Mouse (Mus musculus) monocyte, adult 2 months (primary cell): ENCODE measurements around the gene Dcaf6.

Experiments used
- DNase-seq, 2 experiments: peaks; one replicate each; pipeline ENCODE4 v3.0.0; 2022; ENCODE audit warnings: low spot score in 2 of 2, low read depth in 1 of 2

Gene Dcaf6

DNA sequence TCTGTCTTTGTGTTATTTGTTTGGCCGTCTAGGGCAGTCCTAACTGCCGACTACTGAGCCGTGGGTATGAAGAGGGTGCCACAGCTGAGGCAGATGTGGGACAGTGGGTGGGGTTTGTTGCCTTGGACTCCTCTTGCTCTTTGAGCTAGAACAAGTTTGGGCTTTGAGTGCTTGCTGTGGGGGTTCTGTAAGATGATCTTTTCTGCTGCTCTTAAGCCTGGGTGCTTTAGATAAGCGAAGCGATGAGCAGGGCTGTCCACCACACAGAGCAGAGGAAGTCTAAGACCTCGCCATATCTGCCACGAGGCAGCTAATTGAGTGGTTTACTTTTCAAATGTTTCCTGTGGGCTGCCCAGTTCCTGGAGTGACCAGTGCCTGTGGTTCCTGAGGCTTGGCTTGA lies 137.3 kb downstream of the Dcaf6 start:
- DNase-seq: no peak

DNA sequence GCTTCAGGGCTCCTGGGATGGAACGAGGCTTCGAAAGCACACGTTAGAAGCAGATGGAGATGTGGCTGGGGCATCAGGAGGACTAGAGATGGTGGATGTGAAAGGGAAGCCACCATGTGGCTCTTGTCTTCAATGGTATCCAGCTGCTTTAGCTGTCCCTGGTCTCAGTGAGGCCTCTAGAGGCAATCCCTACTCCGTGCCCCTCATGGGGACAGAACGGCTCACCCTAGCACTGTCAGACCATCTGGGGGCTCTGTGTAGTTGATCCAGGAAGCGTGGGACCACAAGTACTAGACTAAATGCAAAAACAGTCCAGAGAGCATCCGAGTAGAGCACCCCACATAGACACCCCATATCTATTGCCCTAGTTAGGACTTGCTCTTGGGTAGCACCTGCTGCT lies 138.4 kb downstream of the Dcaf6 start:
- no peak for DNase-seq

DNA sequence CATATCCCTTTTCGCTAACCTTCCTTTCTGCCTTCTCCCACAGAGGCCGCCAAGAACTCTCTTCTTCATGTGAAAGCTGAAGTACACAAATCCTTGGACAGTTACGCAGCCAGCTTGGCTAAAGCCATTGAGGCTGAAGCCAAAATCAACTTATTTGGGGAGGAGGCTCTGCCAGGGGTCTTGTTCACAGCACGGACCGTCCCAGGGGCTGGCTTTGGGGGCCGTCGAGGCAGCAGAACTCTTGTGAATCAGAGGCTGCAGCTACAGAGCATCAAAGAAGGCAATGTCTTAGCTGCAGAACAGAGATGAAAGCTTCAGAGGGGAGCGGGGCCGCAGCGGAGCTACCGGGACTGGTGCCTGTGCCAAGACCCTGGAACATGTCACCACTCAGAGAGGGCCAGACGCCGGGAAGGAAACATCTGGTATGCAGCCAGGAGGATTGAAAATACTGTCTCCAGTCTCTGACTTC lies 138.8 kb downstream of the Dcaf6 start:
- DNase-seq: no peak

DNA sequence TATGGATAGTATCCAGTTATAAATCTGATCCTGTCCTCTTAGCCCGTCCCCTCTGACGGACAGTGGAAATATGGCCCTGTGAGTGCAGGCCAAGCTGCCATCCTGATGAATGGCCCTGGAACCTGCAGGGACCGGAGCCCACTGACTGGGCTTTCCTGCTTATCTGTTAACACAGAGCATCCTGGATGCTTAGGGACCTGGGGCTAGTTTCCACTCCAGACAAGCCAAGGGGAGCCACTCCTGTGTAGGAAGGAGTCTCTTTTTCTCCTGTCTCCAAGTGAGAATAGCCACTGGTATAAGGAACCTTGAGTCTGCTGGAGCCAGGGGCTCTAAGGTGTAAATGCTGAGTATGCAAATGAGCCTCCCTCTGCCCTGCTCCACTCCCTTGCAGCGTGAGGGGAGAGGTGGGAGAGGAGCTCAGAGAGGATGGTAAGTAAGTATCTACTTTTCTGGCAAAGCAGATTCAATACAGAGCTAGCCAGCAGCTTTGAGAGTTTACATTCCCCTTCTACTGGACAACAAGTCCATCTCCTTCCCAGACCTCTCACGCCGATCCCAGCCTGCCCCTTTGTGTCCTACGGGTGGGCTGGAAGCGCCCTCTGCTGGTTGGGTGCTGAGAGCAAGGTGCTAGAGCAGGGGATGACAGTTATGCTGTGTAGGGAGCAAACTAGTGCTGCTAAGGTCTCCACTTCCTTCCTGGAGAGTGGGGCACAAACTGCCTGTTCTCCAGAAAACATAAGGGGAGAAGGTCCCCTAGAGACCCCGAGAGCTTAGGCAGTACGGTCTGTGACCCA lies 139.9 kb downstream of the Dcaf6 start:
- DNase-seq: no peak

DNA sequence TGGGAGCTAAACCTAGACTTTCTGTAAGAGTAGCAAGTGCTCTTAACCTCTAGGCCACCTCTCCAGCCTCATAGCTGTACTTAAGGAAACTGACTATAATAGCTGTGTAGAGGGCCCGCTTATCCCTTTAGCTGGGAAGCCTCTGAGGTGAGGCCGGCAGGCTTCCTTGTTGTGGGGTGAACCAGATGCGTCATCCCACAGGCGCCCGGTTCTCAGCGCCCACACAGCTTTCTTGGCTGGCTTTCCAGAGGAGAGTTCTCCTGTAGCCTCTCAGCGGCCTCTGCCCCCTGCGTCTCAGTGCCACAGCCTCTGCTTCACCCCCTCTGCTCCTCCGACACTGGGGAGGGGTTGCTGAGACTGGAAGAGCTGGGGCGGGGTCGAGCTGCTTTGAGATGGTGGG lies 143.9 kb downstream of the Dcaf6 start:
- no peak for DNase-seq

DNA sequence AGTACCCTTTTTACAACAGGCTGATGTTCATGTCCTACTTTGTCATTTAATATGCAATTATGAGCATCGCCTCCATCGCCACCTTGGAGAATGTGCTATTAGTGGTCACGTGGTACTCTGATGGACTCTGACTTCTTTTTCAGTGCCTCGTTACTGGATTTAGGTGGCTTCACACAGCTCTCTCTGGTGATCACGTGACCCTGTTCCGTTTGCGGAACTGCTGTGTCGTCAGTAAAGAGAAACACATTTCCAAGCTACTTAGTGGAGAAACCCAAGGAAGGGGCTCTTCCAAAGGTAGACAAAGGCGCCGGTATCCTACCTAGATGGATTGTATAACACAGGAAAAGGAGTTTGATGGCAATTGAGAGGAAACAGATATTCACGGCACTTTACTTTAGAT lies 152.1 kb downstream of the Dcaf6 start:
- no peak for DNase-seq

DNA sequence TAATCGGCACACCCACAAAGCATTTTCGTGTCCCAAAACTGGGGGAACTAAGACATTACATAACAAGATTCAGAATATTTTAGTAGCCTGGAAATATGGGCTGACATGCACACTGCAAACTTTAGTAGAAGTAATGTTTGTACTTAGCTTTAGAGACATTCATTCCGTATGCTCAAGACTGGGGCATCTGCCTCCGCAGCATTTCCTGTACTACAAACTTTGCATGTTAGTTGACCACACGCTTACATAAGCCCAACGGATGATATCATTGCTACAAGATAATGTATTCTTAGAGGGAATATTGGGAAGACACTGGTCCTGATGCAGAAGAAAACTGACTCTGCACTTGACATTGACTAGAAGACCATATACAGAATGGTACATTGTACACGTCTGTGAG lies 155.9 kb downstream of the Dcaf6 start:
- no peak for DNase-seq

DNA sequence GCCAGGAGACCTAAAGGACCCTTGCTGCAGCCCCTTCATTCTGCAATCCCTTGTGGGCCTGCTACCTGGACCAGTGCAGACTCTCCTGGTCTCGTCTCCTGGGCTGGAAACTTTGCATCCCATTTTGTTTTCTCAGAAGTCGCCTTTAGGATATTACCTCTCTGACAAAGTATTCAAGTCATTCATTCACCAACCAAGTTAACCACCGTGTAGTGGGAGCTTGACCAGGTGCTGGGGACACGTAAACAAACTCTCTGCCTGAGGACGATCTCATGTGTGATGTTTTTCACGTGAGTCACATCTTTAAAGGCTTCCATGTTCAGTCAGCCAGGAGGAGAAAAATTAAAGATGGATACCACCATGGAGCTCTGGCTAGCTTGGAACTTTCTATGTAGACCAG lies 157.1 kb downstream of the Dcaf6 start:
- no peak for DNase-seq

DNA sequence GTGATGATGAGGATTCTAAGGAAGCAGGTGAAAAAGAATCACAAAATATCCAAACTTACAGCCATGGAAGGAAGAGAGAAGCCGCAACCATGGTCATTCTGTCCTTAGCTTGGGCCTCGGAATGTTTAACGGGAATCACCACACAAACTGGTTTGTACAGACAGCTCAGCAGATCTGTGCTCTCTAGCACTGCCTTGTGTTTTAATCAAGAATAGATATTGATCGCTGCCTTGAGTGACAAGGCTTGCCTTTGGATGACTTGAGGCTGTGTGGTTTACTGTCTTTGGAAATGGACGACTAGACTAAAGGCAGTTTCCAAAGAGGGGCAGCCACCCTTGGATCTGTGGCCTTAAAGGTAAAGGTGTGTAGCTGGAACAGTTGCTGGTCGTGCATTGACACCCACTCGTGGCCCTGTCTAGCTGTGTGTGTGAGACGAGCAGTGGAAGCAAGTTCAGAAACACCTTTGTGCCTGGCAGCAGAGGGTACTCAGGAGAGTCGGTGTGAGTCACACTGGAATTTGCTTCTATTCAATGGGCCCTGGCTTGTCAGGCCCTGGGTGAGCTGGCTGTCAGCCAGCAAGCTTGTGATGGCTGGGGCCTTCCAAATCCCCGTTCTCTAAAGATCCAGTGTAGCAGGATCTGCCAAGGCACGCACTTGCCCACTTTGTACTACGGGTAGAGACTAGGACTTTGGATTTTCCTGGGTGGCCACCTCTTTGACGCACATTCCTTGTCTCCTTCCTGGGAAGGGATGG lies 157.6 kb downstream of the Dcaf6 start:
- DNase-seq: no peak

DNA sequence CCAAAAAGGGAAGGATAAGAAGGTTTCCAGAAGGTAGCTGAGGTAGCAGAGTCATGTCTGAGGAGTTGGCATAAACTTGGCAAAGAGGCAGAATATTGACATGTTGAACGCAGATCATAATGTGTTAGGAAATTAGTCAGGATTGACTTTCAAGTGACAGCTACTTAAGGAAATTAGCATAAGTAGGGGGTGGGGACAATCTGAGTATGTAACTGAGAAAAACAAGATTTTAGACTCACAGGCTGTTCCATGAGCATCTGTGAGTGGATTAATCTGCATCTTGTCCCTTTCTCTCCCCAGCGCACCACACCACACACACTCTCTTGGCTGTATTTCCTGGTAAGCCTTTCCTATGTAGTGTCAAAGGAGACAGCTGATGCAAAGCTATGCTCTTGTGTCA lies 158.7 kb downstream of the Dcaf6 start:
- DNase-seq: no peak

DNA sequence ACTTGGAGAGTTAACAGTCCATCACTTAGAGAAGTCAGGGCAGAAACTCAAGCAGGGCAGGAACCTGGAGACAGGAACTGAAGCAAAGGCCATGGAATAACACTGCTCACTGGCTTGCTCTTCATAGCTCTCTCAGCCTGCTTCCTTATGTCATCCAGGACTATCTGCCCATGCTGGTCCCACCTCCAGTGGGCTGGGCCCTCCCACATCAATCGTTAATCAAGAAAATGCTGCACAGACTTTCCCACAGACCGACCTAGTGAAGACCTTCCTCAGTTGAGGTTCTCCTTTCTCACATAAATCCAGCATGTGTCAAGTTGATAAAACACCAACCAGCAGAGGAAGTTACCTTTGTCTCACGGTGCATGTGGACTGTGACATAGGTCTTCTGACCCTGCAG lies 159.2 kb downstream of the Dcaf6 start:
- DNase-seq: no peak

DNA sequence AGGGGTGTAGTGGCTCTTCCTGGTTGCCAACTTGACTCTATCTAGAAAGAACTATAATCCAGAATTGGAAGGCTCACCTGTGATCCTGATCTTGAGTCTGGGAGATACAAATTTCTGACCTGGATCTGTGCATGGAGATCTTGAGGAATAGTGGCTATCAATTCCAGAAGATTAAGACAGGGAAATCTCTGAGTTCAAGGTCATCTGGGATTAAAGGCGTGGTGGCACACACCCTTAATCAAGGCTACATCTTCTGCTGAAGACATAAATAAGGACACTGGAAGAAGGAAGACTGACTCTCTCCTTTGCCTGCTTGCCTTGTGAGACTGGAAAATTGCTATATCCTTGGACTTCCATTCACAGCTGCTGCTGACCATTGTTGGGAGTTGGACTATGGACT lies 164.8 kb downstream of the Dcaf6 start, which contains the start of gene Gpr161:
Gene Gpr161, plus strand, starts transcription at position 301 of the 400 bp plus-strand sequence.
- DNase-seq: no peak

DNA sequence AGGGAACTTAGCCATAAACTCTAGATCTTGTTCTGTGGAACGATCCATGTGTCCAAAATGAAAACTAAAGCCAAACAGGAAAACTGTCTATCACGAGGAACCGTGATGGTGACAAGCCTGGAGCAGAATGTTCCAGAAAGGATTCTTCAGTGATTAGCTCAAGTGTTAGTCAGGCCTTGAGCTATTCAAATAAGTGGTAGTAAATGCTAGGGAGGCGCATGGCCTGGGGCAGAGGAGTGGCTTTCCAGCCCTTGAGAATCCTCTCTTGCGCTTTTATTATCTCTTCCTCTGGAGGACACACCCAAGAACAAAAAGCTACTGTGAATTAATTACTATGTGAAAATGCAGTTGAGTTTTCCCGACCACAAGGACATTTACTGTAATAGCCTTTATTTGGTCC lies 168.7 kb downstream of the Dcaf6 start:
- no peak for DNase-seq

DNA sequence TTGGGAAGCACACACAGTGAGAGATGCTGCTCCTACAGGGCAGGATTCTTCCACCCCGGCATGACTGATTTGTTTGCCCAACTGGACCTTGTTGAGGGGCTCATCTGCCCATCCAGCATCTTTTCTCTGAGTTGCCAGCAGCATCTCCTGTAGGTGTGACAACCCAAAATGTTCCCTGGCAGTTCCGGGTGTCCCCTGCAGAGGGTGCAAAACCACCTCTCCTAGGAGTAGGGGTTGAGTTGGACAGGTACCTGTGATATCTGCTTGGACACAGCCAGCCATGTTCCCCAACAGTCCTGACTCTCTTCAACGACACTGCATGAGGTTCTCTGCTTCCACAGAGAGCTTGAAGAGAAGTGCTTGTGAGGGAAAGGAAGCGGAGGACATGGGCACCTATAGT lies 170.4 kb downstream of the Dcaf6 start:
- no peak for DNase-seq

DNA sequence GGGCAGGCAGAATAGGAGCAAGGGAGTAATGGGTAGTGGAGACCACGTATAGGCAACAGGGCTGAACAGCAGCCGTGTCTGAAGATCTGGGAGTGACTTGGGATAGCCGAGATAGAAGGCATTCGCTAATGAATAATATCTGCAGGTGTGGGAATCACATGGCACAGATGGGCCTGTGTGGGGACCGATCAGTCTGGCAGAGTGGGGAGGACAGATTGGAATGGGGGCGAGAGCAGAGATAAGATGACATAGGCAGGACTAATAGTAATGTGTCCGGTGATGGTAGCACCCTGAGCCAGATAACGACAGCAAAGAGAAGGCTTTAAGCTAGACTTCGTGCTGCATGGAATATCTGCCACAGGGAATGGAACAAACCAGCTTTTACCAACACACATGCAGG lies 172.1 kb downstream of the Dcaf6 start:
- DNase-seq: no peak

DNA sequence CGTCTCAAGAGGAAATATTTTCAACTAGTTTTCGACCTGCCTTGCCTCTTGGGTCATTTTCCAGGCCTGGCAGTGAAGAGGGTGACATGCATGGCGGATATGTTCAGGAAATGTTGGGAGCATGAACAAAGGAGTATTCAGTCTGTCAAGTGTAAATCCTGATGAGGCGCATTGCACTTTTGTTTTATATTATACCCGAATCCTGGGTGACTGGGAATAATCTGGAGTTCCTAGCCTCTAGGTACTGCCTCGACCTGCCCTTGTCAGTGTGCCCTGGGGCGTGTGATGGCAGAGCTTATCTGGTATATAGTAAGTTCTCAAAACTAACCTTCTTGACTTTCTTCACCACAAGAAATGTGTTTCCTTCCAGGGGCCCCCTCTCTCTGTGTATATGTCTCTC lies 176.2 kb downstream of the Dcaf6 start:
- DNase-seq: no peak

DNA sequence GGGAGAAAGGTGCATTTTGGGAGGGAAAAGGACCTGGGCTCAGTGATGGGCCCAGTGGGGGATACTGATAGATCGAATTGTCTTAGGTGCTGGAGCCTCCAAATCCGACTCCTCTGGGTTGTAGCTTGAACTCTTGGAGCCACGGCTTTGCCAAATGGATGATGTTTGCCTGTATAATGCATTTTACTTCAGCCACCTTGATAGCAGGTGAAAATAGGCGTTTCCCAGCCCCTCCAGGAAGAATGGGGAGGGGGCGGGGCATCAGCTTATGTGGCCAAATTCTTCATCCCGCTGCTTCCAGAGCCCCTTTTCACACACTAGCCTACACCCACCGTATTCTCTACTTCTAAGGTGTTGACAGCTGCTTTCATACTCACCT lies 177.3 kb downstream of the Dcaf6 start:
- no peak for DNase-seq

DNA sequence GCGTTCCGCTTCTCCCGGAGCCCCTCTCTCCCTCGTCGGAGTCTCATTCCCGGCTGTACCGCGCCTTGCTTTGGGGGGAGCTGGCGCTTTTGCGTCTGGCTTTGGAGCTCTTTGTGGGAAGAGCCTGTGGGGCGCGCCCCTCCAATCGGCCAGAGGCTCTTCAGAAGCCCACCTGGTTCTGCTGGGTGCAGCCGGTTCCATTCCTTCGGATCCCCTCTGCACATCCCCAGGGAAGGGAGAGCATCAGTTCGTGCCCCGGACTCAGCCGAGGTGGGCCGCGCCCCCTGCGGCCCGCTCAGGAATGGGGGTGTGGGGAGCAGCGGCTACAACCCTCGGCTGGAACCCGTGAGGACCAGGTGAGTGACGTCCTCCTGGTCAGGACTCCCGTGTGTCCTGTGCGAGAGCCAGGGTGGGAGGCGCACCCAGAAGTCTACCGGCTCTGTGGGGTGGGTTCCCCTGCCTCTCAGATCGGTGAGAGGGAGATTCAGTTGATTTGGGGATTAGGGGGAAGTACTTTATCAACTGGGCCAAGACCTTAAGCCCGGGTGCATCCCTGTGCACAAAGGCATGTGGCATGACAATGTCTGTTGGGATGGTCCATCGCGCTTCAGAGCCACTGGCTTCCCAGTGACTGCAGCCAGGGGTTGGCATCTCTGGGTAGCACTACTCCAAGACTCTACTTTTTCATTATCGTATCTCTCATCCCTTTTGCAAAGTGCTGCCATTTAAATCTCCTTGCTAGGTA lies 177.9 kb downstream of the Dcaf6 start:
- DNase-seq: no peak

DNA sequence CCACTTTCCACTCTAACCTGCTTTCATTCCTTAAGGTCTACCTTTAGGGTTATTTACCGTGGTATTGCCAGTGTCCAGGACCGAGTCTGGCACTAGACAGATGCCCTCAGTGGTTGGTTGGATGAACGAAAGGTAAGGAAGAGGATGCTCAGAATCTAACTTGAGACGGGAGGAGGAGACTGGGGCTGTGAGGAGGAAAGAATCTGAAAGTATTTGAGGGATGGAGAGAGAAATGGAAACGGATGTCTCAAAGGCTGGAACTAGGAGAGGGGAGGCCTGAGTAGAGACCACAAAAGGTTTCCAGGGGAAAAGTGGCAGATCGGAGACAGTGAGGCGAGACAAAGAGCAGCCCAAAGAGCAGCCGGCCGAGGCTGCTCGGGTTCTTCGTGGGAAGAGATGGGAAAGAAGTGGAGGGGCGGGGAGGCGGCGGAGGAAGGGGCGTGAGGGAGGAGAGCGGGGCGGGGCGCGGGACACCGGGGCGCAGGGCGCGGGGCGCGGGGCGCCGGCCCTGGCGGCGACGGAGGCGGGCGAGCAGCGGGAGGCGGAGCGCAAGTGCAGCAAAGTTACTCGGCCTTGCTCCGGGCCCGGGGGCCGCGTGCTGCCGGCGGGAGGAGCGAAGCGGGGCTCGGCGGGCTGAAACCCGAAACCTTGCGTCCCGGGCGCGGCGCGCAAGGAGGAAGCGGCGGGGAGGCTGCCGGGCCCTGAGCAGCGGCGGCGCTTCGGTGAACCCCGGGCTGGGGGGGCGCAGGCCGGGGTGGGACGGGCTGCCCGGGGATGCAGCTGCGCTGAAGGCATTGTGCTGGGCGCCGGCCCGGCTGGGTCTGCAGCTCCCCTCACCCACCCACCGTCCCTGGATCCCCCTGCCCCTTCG lies 178.7 kb downstream of the Dcaf6 start:
- no peak for DNase-seq

DNA sequence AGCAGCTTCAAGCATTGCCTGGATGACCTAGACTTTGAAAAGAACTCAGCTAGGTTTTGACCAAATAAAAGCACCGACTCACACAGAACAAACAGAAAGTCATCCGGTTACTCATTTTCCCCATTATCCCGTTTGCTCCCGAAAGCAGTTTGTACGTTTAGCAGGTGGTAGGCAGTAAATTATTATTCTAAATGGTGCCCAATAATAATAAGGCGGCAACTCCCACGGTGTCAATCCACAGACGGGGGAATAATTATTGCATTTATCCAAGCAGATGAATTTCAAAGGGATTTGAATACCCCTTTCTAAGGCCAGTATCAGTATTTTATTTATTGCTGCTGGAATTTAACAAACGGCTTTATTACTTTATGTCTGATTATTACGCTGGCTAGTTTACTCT lies 179.5 kb downstream of the Dcaf6 start:
- no peak for DNase-seq
